Mouse (Mus musculus) mouse trophoblast stem cell (cell line): ENCODE measurements around the gene Rrp12.
"Not testable (repeated sequence)": the region's sequence is repeated elsewhere in the genome, so short reads cannot be mapped to it uniquely, and the experiment has no call there.

ENCODE experiments used
- in situ Hi-C, 2 experiments: fragments of 300-500 bp; cut with MseI, MboI; formaldehyde crosslinking; loops; 2 replicates in 1 of 2; 3 replicates in 1 of 2; pipeline ENCODE4 v1.15.1; 2025

Rrp12 gene

GRCm38 (mm10) chr19:41906311-41907078 lies 10.5 kb upstream of the Rrp12 start:
- in situ Hi-C loops, result no loop called here

- in situ Hi-C loops, result no loop called here
Measured at GRCm38 (mm10) chr19:41905246-41905645, 9.3 kb upstream of the Rrp12 start.

GRCm38 (mm10) chr19:41902848-41903593 lies 7.0 kb upstream of the Rrp12 start:
- in situ Hi-C loops, result no loop called here

GRCm38 (mm10) chr19:41901696-41902095 lies 5.7 kb upstream of the Rrp12 start:
- in situ Hi-C loops, result no loop called here

- in situ Hi-C loops, result no loop called here
Measured at GRCm38 (mm10) chr19:41900495-41901090, 4.6 kb upstream of the Rrp12 start.

GRCm38 (mm10) chr19:41898860-41899259 lies 2.9 kb upstream of the Rrp12 start:
- in situ Hi-C loops, result no loop called here

- in situ Hi-C loops, result no loop called here
Measured at GRCm38 (mm10) chr19:41896319-41896711, 342 bp upstream of the Rrp12 start.

- in situ Hi-C loops, result no loop called here
Measured at GRCm38 (mm10) chr19:41894959-41895358, 1.0 kb downstream of the Rrp12 start.

GRCm38 (mm10) chr19:41888191-41888590 lies 7.8 kb downstream of the Rrp12 start:
- in situ Hi-C loops, result no loop called here

GRCm38 (mm10) chr19:41883882-41884281 lies 12.1 kb downstream of the Rrp12 start:
- in situ Hi-C loops, result no loop called here

GRCm38 (mm10) chr19:41881842-41882241 lies 14.1 kb downstream of the Rrp12 start:
- in situ Hi-C loops, result no loop called here

GRCm38 (mm10) chr19:41874356-41874755 lies 21.6 kb downstream of the Rrp12 start:
- in situ Hi-C loops, result no loop called here

GRCm38 (mm10) chr19:41872285-41872684 lies 23.7 kb downstream of the Rrp12 start:
- in situ Hi-C loops, result no loop called here

- in situ Hi-C loops, result not testable (repeated sequence)
Measured at GRCm38 (mm10) chr19:41869946-41870345, 26.0 kb downstream of the Rrp12 start.

GRCm38 (mm10) chr19:41869296-41869695 lies 26.7 kb downstream of the Rrp12 start:
- in situ Hi-C loops, result no loop called here

- in situ Hi-C loops, result no loop called here
Measured at GRCm38 (mm10) chr19:41866707-41867106, 29.3 kb downstream of the Rrp12 start.

GRCm38 (mm10) chr19:41857816-41858310 lies 38.1 kb downstream of the Rrp12 start:
- in situ Hi-C loops, result no loop called here

- in situ Hi-C loops, result no loop called here
Measured at GRCm38 (mm10) chr19:41857086-41857762, 38.7 kb downstream of the Rrp12 start.

GRCm38 (mm10) chr19:41852423-41852822 lies 43.5 kb downstream of the Rrp12 start:
- in situ Hi-C loops, result no loop called here

GRCm38 (mm10) chr19:41850719-41851543 lies 45.0 kb downstream of the Rrp12 start:
- in situ Hi-C loops, result no loop called here
